Mouse (Mus musculus): Measurements from ENCODE around the gene Itpripl1.
"Not testable (repeated sequence)": the region's sequence is repeated elsewhere in the genome, so short reads cannot be mapped to it uniquely, and the experiment has no call there.

Gene Itpripl1

DNA sequence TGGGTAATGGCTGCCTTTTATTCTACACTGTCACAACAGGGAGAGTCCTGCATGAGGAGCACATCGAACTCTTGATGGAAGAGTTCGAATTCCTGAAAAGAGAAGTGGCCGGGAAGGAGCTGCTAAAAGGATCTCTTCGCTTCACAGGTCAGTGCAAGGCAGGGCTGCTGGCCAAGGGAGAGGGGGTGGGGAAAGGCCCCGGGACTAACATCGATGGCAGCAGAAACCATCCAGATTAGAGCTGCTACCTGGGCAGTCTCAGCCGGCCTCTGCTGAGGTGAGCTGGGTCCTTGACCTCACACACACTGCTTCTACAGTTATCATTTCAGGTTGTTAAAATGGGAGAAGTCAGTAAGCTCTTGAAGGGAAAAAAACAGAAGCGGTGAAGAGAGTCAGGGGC, 51.2 kb downstream of the Itpripl1 start:
- no peak for DNase-seq (ENCODE audit: low spot score in 2 of 2)

DNA sequence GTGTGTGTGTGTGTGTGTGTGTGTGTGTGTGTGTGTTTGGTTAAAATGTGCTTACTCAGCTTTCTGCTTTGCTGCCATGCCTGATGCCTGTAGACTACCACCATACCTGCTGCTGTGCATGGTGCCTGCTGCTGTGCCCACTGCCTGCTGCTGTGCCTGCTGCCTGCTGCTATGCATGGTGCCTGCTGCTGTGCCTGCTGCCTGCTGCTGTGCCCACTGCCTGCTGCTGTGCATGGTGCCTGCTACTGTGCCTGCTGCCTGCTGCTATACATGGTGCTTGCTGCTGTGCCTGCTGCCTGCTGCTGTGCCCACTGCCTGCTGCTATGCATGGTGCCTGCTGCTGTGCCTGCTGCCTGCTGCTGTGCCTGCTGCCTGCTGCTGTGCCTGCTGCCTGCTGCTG, 53.1 kb downstream of the Itpripl1 start:
- not testable (repeated sequence) for DNase-seq (ENCODE audit: low spot score in 2 of 2)

Measured in frontal cortex, postnatal 14 days (tissue).